Mouse (Mus musculus): ENCODE results near the gene Kif24.
A peak's percentile ranks its signal among the peaks of the same experiment; 100 is the strongest.

Kif24 gene

DNA sequence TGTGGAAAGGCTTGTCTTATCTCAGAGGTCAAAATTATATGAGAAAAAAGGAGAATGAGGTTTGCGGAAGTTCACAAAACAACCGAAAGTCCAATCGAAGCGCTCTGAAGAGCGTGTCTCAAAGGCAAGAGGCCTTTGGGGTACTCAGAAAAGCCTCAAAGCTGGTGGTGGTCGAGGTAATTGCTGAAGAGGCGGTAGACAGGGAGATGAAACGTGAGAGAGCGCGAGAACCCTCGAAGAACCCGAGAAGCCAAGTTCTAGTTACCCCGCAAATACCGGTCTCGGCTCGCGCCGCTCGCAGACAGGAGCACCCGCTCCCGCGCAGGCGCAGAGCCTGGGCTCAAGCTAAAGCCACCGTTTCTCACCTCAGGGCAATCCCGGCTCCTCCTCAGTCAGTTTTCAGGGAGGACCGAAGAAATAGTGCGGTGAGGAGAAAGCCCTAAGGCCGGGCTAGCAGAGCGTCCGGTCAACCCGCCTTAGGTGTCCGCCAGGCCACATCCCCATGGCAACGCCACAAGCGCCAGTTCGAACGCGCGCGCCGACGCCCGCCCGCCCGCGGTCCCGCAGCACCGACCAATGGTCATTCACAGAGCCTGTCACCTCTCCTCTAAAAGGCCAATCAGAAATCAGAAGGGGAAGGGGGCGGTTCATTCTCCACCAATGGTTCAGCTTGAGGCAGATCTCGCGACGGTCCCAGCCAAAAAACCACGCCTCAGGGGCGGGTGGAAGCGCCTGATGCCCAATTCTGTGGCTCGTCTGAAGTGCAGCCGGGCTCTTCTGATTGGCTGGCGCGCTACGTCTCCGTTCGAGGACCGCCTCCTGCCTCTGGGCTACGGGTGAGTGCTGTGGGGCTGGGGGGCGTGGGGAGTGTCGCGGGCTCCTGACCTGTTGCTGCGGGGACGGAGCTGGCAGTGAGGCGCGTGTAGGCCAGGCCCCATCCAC lies at the start of gene Kif24, which contains the start of gene Nudt2:
TSS of gene Kif24 (minus strand) at position 543 of the 942 bp plus-strand sequence.
TSS of gene Nudt2 (plus strand) at position 807 of the 942 bp plus-strand sequence.
- peak; percentile 97 for DNase-seq

DNA sequence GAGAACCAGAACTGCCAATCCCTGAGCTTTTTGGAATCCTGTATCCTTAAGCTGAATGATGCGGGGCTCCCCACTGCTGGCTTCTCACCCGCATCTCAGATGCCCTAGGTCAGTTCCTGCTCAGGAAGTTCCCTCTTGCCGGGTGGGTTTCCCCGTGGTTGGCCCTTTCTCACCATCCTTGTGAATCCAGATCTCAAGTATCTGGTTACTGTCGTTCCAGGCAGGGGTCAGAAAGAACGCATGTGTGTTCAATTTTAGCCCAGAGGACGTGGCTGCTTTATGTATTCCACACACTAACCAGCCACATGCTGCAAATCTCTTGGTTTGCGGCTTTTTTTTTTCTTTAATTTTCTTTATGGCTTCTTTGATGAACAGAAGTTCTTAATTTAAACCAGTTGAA lies 49.0 kb upstream of the Kif24 start:
- no peak for DNase-seq

DNA sequence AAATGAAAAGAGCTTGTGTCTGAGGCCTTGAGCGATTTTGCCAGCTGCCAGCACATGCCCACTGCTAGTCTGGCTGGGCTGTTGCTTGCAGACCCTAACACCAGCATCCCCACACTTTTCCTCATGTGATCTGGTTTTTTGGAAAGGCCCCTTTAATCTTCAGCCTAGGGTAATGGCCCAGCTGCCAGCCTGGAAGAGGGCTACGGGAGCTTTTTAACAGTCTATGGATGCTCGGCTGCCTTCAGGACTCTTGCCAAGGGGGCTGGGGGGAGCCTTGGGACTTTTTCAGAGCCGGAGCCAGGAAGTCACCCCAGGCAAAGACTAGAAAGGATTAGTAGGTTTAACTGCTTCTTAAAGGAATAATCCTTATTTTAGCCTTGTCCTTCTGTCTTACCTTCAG lies 48.6 kb upstream of the Kif24 start:
- DNase-seq, result no peak

DNA sequence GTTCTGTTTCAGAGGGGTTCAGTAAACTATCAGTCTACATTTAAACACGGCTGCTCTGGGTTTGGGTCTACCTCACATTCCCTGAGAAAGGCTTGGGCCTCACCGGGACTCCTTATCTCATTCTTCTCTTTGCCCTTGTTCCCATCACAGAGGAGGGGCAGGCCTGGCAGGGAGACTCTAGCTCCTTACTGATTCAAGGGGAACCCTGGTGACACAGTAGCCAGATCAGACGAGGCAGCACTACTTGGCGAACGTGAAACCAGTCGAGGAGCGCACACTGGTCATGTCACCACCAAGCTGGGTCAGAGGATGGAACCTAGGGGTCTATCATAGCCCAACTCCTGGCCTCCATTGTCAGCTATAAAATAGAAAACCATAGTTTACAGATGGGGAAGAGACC lies 43.3 kb upstream of the Kif24 start:
- no peak for DNase-seq

DNA sequence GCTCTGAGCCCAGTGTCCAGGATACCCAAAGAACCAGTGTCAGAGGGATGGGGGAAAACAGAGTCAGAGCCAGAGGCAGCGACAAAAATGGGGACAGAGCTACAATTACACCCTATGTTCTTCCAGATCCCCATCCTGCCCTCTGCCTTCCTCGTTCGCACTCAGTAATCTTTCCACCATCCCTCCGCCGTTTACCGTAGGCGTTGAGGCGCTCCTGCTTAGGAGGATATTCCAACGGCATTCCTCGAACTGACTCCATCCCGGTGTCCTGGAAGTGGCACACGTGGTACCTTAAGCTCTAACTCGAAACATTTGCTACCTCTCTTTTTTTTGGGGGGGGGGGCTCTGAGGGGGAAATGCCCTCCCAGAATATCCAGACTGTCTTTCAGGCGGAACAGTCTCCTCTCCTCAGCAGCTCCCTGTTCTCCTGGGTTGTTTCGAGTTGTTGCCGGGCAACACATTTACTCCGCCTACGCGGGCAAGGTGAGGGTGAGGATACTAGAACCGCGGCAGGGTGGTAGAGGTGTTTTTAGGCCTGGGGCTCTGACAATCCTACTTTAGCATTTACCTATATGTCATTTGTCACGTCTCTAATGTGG lies 42.7 kb upstream of the Kif24 start:
- no peak for DNase-seq

DNA sequence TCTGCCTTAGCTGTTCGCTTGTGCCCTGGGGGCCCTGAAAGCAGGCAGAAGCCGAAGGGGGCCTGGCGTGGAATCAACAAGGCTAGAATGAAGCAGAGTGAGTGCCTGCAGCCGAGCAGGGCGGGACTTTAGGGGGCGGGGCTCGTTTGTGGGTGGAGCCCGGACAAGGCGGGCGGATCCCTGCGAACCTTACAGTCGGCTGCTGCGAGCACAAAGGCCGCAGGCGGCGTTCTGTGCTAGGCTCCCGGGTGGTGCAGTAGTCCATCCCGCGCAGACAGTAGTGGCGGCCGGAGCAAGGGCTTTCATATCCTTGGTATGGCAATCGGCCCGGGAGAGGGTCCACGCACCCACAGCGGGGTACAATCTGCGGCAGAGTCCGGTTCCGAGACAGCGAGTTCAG lies 42.2 kb upstream of the Kif24 start:
- peak; percentile 80 for DNase-seq

DNA sequence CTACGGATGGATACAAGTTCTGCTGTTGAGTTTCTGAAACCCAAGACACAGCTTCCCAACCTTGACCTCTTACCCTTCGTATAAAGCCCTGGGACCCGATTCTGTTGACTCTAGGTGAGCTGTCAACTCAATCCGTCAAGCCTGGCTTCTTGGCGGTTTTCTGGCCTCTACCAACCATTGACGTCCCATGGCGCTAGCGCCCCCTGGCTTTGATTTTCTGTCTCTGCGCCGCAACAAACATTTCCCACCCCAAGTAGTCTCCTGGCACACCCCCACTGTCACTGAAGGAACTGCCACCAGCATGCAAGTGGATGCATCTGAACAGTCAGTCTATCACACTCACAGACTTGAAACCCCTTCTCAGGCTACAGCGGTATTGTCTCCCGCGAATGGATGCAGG lies 41.5 kb upstream of the Kif24 start:
- DNase-seq, result peak; percentile 64

DNA sequence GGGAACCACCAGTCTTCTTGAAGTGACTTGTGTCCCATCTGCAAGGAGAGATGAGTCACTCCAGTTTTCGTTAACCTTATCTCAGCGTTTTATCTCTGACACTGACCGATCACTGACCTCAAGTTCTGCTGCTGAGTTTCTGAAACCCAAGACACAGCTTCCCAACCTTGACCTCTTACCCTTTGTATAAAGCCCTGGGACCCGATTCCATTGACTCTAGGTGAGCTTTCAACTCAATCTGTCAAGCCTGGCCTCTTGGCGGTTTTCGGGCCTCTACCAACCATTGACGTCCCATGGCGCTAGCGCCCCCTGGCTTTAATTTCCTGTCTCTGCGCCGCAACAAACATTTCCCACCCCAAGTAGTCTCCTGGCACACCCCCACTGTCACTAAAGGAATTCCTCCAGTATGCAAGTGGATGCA lies 40.5 kb upstream of the Kif24 start:
- DNase-seq, result no peak

DNA sequence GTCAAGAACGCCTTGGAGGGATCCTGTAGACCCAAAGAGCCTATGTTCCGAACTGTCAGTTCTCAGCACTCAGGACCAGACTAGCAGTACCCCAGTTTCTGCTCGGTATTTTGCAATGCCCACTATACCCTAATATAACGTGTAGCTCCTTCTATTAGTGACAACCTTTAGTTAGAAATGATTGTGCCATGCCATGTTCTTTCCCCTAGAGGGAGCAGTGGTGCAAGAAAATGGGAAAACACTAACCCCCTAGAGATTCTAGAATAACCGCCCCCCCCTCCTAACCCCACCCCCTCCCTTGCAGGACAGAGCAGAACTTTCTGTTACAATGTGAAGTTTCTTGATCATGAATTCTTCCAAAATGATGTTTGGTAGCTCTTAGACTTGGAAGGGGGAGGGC lies 39.6 kb upstream of the Kif24 start:
- no peak for DNase-seq

DNA sequence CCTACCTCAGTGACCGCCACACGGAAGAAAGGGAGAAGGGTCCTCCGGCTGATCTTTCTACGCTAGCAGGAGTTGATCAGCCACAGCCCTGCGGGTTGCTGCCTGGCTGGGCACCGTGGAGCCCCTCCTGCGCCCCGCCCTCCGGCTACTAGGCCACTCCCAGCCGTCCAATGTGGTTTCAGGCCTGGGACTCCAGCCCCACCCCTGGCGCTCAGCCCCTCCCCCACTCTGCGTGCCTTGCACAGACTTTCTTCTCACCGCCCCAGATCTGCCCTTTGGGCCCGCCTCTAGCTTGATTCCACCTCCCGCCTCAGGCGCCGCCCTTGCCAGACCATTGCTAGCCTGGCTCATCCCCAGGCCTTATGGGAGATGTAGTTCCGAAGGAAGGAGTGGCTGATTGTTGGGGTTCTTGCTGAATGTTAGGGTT lies 38.3 kb upstream of the Kif24 start, which contains the start of gene AI464131:
TSS of gene AI464131 (minus strand) at position 91 of the 427 bp plus-strand sequence.
- peak; percentile 96 for DNase-seq

DNA sequence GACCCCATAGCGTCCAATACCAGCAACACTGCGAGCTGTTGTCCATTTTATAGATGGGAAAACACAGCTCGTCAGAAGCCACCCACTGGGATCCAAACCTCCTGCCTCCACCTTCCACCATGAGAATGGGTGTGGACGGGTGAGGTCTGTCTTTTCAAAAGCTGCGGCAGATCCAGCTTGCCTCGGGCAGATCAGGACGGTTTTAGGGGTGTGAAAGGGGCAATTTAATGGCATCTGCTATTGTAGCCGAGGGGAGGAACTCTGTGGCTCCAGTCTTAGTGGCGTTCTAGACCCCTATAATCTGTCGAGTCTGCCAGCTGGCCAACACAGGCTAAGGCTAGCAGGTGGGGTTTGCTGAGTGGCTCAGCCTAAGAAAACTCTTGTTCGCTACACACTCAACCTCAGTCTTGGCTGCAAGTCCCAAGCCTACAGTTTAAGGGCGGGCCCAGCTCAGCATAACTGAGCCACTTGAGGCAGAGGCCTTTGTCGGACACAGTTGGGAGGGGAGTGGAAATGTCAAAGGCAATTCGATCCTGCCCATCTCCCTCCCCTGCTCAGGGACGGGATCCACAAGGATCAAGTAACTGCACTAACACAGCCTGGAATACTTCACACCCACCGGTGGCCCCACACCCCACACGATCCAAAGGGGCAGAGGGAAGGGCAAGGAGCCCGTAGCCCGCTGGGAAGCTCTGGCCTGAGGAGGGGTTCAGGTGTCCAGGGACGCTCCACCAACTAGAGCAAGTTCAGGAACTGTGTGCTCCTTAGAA lies 37.7 kb upstream of the Kif24 start:
- DNase-seq, result no peak

DNA sequence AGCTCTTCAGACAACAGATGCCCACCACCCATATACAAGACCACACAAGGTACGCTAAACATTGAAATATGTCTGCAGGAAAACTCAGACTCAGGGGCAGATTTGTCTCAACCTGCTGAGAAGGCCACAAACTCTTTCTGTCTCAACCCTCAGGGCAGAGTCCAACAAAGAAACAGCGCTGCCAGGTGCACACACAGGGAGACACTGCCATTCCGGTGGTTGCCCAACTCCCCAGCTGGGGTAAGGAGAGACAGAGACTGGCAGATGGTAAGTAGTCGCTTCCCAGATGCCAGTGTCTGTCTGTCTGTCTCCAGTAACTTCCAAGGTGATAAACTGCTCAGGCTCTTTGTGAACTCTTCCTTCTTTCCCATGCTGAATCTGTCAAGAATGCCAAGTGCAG lies 36.1 kb upstream of the Kif24 start:
- no peak for DNase-seq

DNA sequence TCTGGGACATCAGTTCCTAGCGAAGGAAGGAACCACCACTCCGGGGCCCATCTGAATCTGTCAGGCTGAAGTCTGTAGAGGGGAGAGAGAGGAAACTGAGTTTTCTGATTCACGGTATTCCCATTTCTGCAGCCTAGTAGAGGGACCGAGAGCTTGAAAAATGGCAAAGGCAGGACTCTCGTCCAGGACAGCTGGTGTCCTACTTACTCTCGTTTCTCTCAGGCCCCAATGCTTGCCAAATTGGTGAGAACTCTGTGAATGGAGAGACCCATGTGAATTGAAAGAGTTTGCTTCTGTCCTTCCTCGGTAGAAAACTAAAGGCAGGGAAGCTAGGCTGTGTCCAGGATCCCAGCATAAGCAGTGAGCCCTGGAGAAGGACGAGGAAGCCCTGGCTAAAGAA lies 34.9 kb upstream of the Kif24 start:
- no peak for DNase-seq

DNA sequence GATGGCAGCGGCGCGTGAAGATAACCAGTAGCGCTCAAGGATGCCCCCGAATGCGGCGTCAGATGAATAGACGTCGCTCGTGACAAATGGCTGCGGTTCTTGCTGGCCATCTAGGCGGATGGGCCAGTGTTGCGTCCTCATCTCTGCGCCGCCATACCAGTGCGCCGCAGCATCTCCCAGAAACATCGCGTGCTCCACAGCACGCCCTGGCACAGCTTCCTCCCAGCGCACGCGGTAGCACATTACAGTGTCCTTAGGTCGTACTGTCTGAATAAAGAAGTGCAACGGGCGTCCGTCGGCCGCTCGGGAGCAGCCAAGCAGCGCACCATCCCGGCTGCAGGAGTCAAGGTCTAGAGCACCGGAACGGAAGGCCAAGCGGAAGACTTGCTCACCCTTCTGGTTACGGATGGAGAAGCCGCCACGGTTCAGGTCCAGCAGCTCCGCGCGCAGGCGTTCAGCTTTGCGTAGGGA lies 34.3 kb upstream of the Kif24 start:
- no peak for DNase-seq

DNA sequence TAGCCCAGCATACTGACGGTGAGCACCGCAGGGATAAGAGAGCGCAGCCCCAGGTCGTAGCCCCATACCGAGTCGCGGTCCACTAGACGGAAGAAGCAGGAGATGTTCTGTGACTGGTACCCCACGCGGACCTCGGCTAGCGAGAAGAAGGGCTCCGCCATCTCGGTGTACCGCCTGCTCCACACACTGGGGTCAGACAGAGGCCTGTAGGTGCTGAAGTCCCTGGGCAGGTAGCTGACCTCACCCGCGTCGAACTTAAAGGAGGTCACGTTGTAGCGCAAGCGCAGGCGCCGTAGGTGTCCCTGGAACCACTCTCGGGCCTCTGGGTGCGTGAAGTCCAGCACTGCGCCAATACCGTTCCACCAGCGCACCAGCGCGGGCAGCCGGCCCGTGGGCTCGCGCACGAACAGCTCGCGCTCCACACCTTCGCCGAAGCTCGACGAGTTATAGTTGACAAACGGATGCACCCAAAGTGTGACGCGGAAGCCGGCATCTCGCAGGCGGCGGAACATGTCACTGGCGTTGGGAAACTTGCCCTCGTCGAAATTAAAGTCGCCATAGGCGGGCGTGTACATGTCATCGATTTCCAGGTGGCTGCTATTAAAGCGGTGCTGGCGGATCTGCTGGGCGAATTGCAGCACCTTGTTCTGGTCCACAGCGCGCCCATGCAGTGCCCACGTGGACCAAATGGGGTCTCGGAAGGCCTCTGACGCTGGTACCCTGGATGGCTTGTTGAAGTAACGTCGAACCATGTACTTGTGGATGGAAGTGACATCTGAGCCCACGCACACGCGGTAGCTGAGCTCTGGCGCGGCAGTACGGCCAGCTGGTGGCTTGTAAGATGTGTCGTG lies 33.5 kb upstream of the Kif24 start:
- no peak for DNase-seq

DNA sequence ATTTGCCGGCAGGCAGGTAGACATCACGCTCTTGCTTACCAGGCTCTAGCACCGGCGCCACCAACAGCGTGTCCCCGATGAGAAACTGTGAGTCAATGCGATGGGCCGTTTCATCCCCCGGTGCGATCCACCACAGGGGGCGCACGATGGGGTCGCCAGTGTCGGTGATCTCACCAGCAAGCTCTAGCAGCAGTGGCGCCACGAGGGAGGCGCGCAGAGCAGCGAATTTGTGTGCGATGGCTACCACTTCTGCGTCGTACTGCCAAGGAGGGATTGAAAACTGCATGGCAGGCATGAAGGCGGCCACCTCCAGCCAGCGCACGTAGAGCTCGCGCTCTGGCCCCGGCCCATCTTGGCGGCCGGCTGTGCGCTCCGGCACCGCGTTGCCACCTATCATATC lies 32.9 kb upstream of the Kif24 start:
- peak; percentile 11 for DNase-seq

DNA sequence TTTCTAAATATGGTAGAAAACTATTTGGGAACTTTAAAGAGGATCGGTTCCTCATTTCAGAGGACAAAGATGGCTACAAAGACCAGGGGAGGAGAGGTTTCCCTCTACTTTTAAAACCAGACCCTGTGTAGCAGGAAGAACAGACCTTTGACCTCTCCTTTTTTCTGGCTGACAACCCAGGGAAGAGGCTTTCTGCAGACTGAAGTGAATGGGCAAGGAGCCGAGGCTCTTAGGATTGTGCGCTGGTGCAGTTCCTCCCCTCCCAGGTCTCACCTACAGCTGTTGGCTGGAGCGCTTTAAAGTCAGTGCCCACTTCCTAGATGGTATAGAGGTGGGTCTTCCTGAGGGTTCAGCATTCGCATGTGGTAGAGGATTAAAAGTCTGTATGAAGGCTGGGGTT lies 32.4 kb upstream of the Kif24 start:
- DNase-seq, result no peak

DNA sequence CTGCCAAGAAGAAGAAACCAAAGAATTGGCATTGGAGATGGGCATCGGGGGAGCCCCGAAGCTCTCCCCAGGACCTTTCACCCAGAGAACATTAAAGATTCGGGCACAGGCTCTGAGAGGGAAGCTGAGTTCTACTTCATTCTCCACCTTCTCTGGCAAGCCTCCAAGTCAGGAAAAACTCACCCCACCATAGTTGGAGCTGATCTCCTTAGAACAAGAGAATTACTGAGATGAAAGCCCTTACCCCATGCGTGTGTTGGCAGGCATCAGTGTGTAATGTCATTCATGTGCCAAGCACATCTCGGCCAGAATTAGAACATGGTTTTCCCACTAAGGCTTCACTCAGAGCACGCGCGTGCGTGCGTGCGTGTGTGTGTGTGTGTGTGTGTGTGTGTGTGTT lies 31.2 kb upstream of the Kif24 start:
- no peak for DNase-seq

DNA sequence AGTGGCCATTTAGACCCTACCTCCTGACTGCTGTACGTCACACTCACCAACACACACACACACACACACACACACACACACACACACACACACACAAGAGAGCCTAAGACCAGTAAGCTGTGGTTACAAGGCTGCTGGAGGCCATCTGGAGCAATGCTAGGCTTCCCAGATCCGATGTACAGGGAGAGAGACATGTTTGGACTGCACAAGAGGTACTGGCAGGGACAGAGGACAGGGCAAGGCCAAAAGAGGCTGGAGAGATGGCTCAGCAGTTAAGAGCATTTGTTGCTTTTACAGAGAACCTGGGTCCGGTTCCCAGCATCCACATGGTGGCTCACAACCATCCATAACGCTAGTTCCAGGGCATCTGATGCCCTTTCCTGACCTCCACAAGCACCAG lies 30.4 kb upstream of the Kif24 start:
- no peak for DNase-seq

DNA sequence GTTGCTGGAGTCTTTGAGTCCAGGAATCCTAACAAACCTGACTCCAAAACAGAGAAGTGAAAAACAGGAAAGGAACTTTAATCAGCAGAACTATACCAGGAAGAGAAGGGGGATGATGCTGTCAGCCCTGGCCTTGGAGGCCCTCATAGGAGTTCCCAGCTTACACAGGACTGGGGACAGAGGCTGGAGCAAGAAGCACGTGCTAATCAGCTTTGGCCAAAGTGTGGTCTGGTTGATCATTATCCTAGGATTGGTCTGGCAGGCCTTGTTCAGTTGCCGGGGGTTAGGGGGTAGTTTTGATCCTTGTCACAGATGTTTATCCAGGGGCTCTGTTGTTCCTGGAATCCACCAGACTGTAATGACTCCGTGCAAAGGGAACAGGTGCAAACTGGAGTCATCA lies 29.7 kb upstream of the Kif24 start:
- DNase-seq, result no peak

DNA sequence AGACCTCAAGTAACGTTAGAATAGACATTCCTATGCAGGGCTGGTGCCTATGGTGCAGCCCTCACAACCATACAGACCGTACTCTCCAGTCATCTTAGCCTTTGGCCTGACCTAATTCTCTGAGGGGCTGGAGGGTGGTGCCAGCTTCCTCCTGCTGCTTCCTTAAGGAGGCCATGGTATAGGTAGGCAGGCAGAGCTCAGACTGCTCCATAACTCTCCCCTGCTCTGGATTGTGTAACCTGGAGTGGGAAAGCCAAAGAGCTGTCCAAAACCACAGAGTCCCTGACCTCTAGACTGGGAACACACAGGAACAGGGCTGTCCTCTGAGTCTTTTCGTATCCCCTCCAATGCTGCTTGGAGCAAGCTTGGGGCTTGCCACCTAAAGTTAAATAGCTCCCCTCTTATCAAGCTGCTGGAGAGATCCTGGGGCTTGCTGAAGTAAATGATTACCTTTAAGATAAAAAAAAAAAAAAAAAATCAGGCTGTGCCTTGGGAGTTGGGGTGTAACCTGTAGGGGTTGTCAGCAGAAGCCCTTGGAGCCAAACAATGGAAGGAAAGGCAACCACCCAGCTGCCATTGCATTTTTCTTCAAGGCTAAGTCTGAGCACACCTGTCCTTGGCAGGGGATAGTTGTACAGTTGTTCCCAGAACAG lies 28.9 kb upstream of the Kif24 start:
- no peak for DNase-seq

DNA sequence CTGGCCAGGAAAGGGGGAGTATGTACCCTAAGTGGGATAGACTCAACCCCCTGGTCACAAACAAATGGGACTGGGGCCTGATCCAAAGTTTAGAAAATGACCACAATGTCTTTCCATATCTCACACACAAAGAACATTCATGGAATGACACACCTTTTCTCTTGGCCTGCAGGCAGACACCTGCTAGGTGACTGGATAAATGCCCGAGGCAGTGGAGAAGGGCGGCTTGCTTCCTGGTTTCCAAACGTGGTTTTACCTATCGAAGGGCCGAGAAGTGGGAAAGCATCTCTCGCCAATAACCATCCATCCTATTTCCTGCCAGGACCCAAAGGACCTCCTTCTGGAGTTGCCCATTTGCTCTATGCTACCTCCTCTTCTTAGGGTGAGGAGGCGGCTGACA lies 28.3 kb upstream of the Kif24 start:
- no peak for DNase-seq

Data from cerebellum, adult 11 months (tissue).